Mouse (Mus musculus) macrophage (primary cell): ENCODE results near the gene Rab3d. TPM values are rescaled to one million over a fixed set of nuclear protein-coding genes. Genes with fewer than 3 reads are reported as not detected.

Source experiments
- H3K27ac ChIP-seq: fragments of 350-480 bp; formaldehyde crosslinking; 2 replicates; pipeline ENCODE4 v1.9.0; 2021
- H3K36me3 ChIP-seq: fragments of 350-480 bp; formaldehyde crosslinking; 2 replicates; pipeline ENCODE4 v1.9.0; 2021; ENCODE audit errors: inconsistent target
- H3K4me3 ChIP-seq: fragments of 350-480 bp; formaldehyde crosslinking; 2 replicates; pipeline ENCODE4 v1.9.0; 2021; ENCODE audit errors: inconsistent target
- H3K79me2 ChIP-seq: fragments of 350-480 bp; formaldehyde crosslinking; 2 replicates; pipeline ENCODE4 v1.9.0; 2021; ENCODE audit errors: inconsistent target
- WGBS: methylation state at CpG from one replicate; pipeline ENCODE4 v1.1.7; 2026; ENCODE audit warnings: inconsistent platforms; ENCODE audit not compliant: missing documents; 5-methylcytosine and 5-hydroxymethylcytosine counted together
- polyA plus RNA-seq: library from polyadenylated mRNA; stranded (reverse); fragments of 250-400 nt; gene quantifications from 3 replicates; pipeline ENCODE4 v1.2.4, GENCODE M21; 2018; ENCODE audit warnings: inconsistent platforms

Rab3d gene
- polyA plus RNA-seq, 1 experiment from 2014 or later: 12.4 TPM

GRCm38 (mm10) chr9:21857501-21857900 is 60.5 kb downstream of the Rab3d start:
- Histone ChIP-seq H3K79me2 (no peaks in the 10 kb centered on the region), H3K4me3 (no peak overlapping the region), H3K27ac (no peak overlapping the region), H3K36me3 (no peaks in the 10 kb centered on the region)
- 100% methylated on average over 2 of the region's 2 CpGs for WGBS

Other genes with a start within 250 kb of the Rab3d start
- 29.9 to 80.2 TPM (median 62.2 TPM) in 3 replicates for gene Ldlr, start 194.7 kb downstream of the Rab3d start, polyA plus RNA-seq
- gene Spc24, start 157.9 kb downstream of the Rab3d start, polyA plus RNA-seq: 0.45 to 5.8 TPM (median 3.0 TPM) in 3 replicates
- 5.1 to 8.4 TPM (median 5.6 TPM) in 3 replicates for gene Kank2, start 119.4 kb downstream of the Rab3d start, polyA plus RNA-seq
- gene Angptl8, start 82.7 kb downstream of the Rab3d start, polyA plus RNA-seq: not detected in 3 replicates
- gene Dock6, start 65.6 kb downstream of the Rab3d start, polyA plus RNA-seq: 1.8 to 4.1 TPM (median 3.4 TPM) in 3 replicates
- gene Ccdc159, start 9.3 kb upstream of the Rab3d start, polyA plus RNA-seq: 0.63 to 1.3 TPM (median 1.1 TPM) in 3 replicates
- gene Tmem205, start 9.4 kb upstream of the Rab3d start, polyA plus RNA-seq: 14.3 to 71.0 TPM (median 48.2 TPM) in 3 replicates
- gene Plppr2, start 18.8 kb upstream of the Rab3d start, polyA plus RNA-seq: 0.36 to 1.4 TPM (median 0.91 TPM) in 3 replicates
- gene Swsap1, start 37.6 kb upstream of the Rab3d start, polyA plus RNA-seq: 5.2 to 6.3 TPM (median 5.4 TPM) in 3 replicates
- gene Epor, start 45.3 kb upstream of the Rab3d start, polyA plus RNA-seq: 5.3 to 6.7 TPM (median 6.5 TPM) in 3 replicates
- gene Rgl3, start 71.3 kb upstream of the Rab3d start, polyA plus RNA-seq: 1.8 to 2.4 TPM (median 2.3 TPM) in 3 replicates
- gene Ccdc151, start 84.4 kb upstream of the Rab3d start, polyA plus RNA-seq: 0.10 to 0.13 TPM in 2 of 3 replicates, not detected in the other
- 72.3 to 78.4 TPM (median 76.1 TPM) in 3 replicates for gene Prkcsh, start 84.6 kb upstream of the Rab3d start, polyA plus RNA-seq
- not detected in 3 replicates for gene Elavl3, start 133.8 kb upstream of the Rab3d start, polyA plus RNA-seq
- not detected in 3 replicates for gene Gm49318, start 153.1 kb upstream of the Rab3d start, polyA plus RNA-seq
- gene Zfp653, start 153.2 kb upstream of the Rab3d start, polyA plus RNA-seq: 4.3 to 7.0 TPM (median 5.2 TPM) in 3 replicates
- 8.1 to 14.7 TPM (median 10.0 TPM) in 3 replicates for gene Ecsit, start 167.2 kb upstream of the Rab3d start, polyA plus RNA-seq
- gene Cnn1, start 181.0 kb upstream of the Rab3d start, polyA plus RNA-seq: not detected in 3 replicates
- gene Elof1, start 199.0 kb upstream of the Rab3d start, polyA plus RNA-seq: 46.8 to 70.0 TPM (median 65.2 TPM) in 3 replicates
- 6.4 to 8.0 TPM (median 7.2 TPM) in 3 replicates for gene Acp5, start 217.5 kb upstream of the Rab3d start, polyA plus RNA-seq
- 27.7 to 36.9 TPM (median 33.2 TPM) in 3 replicates for gene Pigyl, start 238.7 kb upstream of the Rab3d start, polyA plus RNA-seq